Mouse (Mus musculus) CH12.LX (cell line): ENCODE data around the gene Lmx1a.

ENCODE experiments used
- CTCF ChIP-seq, 2 experiments: IDR thresholded peaks in 1 of 2; conservative IDR thresholded peaks in 1 of 2; 2 replicates each; pipeline ENCODE4 v1.5.1; 2011 to 2012; ENCODE audit warnings: low read depth in 2 of 2, low read length in 2 of 2, improper control_type of control experiment in 1 of 2, inconsistent platforms in 1 of 2, mild to moderate bottlenecking in 1 of 2, moderate library complexity in 1 of 2
- EP300 ChIP-seq: IDR thresholded peaks from 2 replicates; pipeline ENCODE4 v1.6.1; 2011; ENCODE audit warnings: low read length, improper control_type of control experiment
- JUND ChIP-seq: conservative IDR thresholded peaks from 2 replicates; pipeline ENCODE4 v1.6.1; 2011; ENCODE audit warnings: low read depth, low read length, improper control_type of control experiment
- MEF2A ChIP-seq: IDR thresholded peaks from 2 replicates; pipeline ENCODE4 v1.6.1; 2014; ENCODE audit warnings: low read depth, mild to moderate bottlenecking, inconsistent platforms, low read length, improper control_type of control experiment, borderline replicate concordance
- MXI1 ChIP-seq: IDR thresholded peaks from 2 replicates; pipeline ENCODE4 v1.6.1; 2011; ENCODE audit warnings: mild to moderate bottlenecking, low read depth, low read length, improper control_type of control experiment
- MYC ChIP-seq: IDR thresholded peaks from 2 replicates; pipeline ENCODE4 v1.6.1; 2011; ENCODE audit warnings: low read depth, mild to moderate bottlenecking, improper control_type of control experiment, low read length
- POLR2A ChIP-seq: IDR thresholded peaks from 2 replicates; pipeline ENCODE4 v1.6.1; 2011; ENCODE audit warnings: low read depth, mild to moderate bottlenecking, improper control_type of control experiment, low read length
- RCOR1 ChIP-seq: conservative IDR thresholded peaks from 2 replicates; pipeline ENCODE4 v1.6.1; 2012; ENCODE audit warnings: low read depth, mild to moderate bottlenecking, inconsistent platforms, low read length, improper control_type of control experiment
- TBP ChIP-seq: conservative IDR thresholded peaks from 2 replicates; pipeline ENCODE4 v1.6.1; 2011; ENCODE audit warnings: low read depth, low read length, improper control_type of control experiment
- USF1 ChIP-seq: IDR thresholded peaks from 2 replicates; pipeline ENCODE4 v1.6.1; 2014; ENCODE audit warnings: low read depth, mild to moderate bottlenecking, inconsistent platforms, low read length, improper control_type of control experiment
- USF2 ChIP-seq: conservative IDR thresholded peaks from 2 replicates; pipeline ENCODE4 v1.6.1; 2011; ENCODE audit warnings: low read depth, low read length, improper control_type of control experiment
- ZC3H11A ChIP-seq: IDR thresholded peaks from 2 replicates; pipeline ENCODE4 v1.6.1; 2012; ENCODE audit warnings: low read depth, mild to moderate bottlenecking, inconsistent platforms, low read length, improper control_type of control experiment
- ZMIZ1 ChIP-seq: IDR thresholded peaks from 2 replicates; pipeline ENCODE4 v1.6.1; 2012; ENCODE audit warnings: low read depth, mild to moderate bottlenecking, inconsistent platforms, low read length, improper control_type of control experiment
- ZNF384 ChIP-seq: IDR thresholded peaks from 2 replicates; pipeline ENCODE4 v1.6.1; 2012; ENCODE audit warnings: low read depth, low read length, improper control_type of control experiment, inconsistent platforms

- no peak for TF ChIP-seq JUND
- no peak for TF ChIP-seq EP300
- no peak for TF ChIP-seq MEF2A
- TF ChIP-seq CTCF (conservative IDR thresholded peaks at IDR 0.05 in 1 of 2, IDR thresholded peaks at IDR 0.05 in 1 of 2; ENCODE audit: low read depth in 2 of 2, low read length in 2 of 2) = no peak
- TF ChIP-seq USF2 = no peak
- TF ChIP-seq MYC = no peak
- no peak for TF ChIP-seq ZC3H11A
- no peak for TF ChIP-seq RCOR1
- no peak for TF ChIP-seq ZNF384
- no peak for TF ChIP-seq USF1
- TF ChIP-seq TBP = no peak
- no peak for TF ChIP-seq POLR2A
- no peak for TF ChIP-seq ZMIZ1
- no peak for TF ChIP-seq MXI1
Observed at GRCm38 (mm10) chr1:167817028-167817427, 128.0 kb downstream of the Lmx1a start.
